Mouse (Mus musculus) MEL (cell line): ENCODE data around the gene Zbtb20.

Experiments used
- CHD2 ChIP-seq: IDR thresholded peaks from 2 replicates; pipeline ENCODE4 v1.6.1; 2011; ENCODE audit warnings: low read length, improper control_type of control experiment
- POLR2A ChIP-seq, 2 experiments: IDR thresholded peaks; 2 replicates each; pipeline ENCODE4 v1.6.1; 2011 to 2012; ENCODE audit warnings: low read length in 2 of 2, mild to moderate bottlenecking in 2 of 2, control low read depth in 1 of 2, improper control_type of control experiment in 1 of 2, low read depth in 1 of 2, moderate library complexity in 1 of 2; ENCODE audit not compliant: control insufficient read depth in 1 of 2, insufficient read depth in 1 of 2, poor library complexity in 1 of 2

GRCm38 (mm10) chr16:43431514-43432371 lies 556.1 kb downstream of the Zbtb20 start:
- TF ChIP-seq CHD2 (no peak), POLR2A (IDR thresholded peaks at IDR 0.05; ENCODE audit: control insufficient read depth in 1 of 2, insufficient read depth in 1 of 2, low read depth in 1 of 2, low read length in 2 of 2, poor library complexity in 1 of 2) (no peak)
